Mouse (Mus musculus) fat pad, adult 2 months (tissue): Measurements from ENCODE around the gene Tas2r134.

ENCODE experiments used
- DNase-seq: peaks from one replicate; pipeline ENCODE4 v3.0.0-alpha.2; 2011; ENCODE audit warnings: low read depth, low spot score; ENCODE audit errors: extremely low read depth

Gene Tas2r134

GRCm38 (mm10) chr2:51649887-51650286 is 22.6 kb downstream of the Tas2r134 start:
- no peak for DNase-seq

- no peak for DNase-seq
These were observed 24.8 kb downstream of the Tas2r134 start for GRCm38 (mm10) chr2:51652086-51652485.

GRCm38 (mm10) chr2:51657684-51658083 is 30.4 kb downstream of the Tas2r134 start:
- no peak for DNase-seq

GRCm38 (mm10) chr2:51658288-51658687 is 31.0 kb downstream of the Tas2r134 start:
- DNase-seq, result no peak

GRCm38 (mm10) chr2:51674321-51674720 is 47.0 kb downstream of the Tas2r134 start:
- no peak for DNase-seq
